Mouse (Mus musculus) right cerebral cortex, postnatal 14 days (tissue): ENCODE results near the gene Map6d1.

Experiments
- DNase-seq: peaks from one replicate; pipeline ENCODE4 v3.0.0; 2022

The Map6d1 gene

DNA sequence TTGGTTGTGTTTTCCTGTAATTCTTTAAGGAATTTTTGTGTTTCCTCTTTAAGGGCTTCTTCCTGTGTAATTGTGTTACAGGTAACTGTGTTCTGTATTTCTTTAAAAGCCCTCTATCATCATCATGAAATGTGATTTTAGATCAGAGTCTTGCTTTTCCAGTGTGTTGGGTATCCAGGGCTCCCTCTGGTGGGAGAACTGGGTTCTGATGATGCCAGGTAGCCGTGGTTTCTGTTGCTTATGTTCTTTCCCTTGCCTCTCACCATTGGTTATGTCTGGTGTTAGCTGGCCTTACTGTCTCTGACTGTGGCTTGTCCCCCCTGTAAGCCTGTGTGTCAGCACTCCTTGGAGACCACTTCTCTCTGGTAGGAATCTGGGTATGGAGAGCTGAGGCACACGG lies 55.8 kb downstream of the Map6d1 start:
- DNase-seq, result no peak
